Mouse (Mus musculus): ENCODE results near the gene Rerg. TPM values are rescaled to one million over a fixed set of nuclear protein-coding genes. Genes with fewer than 3 reads are reported as not detected.

Rerg gene
- polyA plus RNA-seq, 1 experiment from 2014 or later = 3.6 TPM

DNA sequence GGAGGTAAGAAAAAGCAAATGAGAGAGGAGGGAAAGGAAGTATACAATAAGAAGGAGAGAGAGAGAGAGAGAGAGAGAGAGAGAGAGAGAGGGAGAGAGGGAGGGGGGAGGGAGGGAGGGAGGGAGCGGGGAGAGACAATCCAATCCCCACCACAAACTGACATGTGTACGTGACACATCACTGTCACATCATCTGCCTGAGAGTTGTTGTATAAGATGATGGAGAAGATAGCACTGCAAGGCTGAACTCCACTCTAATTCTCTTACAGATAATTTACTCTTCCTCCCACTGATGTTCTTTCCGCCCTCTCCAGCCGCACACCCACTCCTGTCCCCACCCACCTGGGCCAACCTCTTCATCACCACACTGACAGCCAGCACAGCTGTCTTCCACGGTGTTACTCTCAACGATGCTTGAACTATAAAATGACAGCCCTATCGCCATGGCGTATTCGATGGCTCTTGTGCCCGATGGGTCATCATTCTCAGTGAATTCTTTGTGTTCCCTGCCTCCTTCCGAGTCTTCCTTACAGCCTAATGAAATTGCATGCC is 18.2 kb upstream of the Rerg start:
- DNase-seq (ENCODE audit: low spot score) = no peak
- 80% methylated on average over 11 of the region's 11 CpGs for WGBS
- Histone ChIP-seq H3K27me3 (replicated peaks; ENCODE audit: low read depth, poor library complexity, severe bottlenecking) (no peaks in the 10 kb centered on the region), H3K4me3 (no peak overlapping the region), H3K4me1 (no peaks in the 10 kb centered on the region), H3K27ac (replicated peaks) (no peak overlapping the region), H3K36me3 (replicated peaks) (no peaks in the 10 kb centered on the region), H3K9me3 (no peaks in the 10 kb centered on the region)

DNA sequence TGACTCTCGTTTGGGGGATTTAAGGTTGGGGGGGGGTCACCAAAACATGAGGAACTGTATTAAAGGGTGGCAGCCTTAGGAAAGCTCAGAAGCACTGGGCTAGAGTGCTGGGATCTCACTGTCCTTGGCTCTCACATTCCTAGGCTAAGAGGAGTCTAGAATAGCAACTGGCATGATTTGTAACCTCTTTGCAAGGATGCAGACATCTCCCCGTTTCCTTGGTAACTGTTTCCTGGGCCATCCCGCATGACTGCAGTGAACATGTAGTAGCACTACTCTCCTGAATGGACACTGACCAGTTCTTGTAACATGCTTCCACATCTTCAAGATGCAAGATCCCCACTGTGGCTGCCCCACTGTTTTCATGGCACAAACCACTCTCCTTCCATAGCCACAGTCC is 17.1 kb upstream of the Rerg start:
- Histone ChIP-seq H3K27me3 (replicated peaks; ENCODE audit: low read depth, poor library complexity, severe bottlenecking) (no peaks in the 10 kb centered on the region), H3K4me1 (0 out of 2 replicates have a peak, but pooled peaks cover 2% of the 10 kb centered on the region), H3K27ac (replicated peaks) (no peak overlapping the region), H3K36me3 (replicated peaks) (no peaks in the 10 kb centered on the region), H3K9me3 (no peaks in the 10 kb centered on the region), H3K4me3 (no peak overlapping the region)
- DNase-seq (ENCODE audit: low spot score) = no peak
- 87% methylated on average over 3 of the region's 3 CpGs for WGBS

DNA sequence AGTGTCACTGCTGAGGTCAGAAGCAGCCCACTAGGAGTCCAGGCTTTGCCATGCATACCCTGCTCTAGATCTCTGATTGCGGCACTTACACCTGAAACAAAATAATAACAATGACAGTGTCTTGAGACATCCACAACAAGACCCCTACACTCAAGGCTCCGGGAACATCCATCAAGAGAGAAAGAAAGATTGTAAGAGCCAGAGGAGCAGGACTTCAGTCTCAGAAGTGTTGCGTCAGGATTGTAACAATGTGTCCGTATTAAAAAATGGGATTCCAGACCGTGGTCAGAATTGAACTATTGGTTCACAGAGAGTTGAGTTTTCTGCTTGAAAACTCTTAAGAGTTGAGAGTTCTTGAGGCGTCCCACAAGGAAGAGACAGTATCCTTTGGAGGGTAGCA is 10.3 kb upstream of the Rerg start:
- no peak for DNase-seq (ENCODE audit: low spot score)
- Histone ChIP-seq H3K27ac (replicated peaks) (no peak overlapping the region), H3K4me3 (no peak overlapping the region), H3K27me3 (replicated peaks; ENCODE audit: low read depth, poor library complexity, severe bottlenecking) (no peaks in the 10 kb centered on the region), H3K9me3 (no peaks in the 10 kb centered on the region), H3K36me3 (replicated peaks) (no peaks in the 10 kb centered on the region), H3K4me1 (peaks cover 21% of the 10 kb centered on the region)
- WGBS = 82% methylated on average over 6 of the region's 6 CpGs

DNA sequence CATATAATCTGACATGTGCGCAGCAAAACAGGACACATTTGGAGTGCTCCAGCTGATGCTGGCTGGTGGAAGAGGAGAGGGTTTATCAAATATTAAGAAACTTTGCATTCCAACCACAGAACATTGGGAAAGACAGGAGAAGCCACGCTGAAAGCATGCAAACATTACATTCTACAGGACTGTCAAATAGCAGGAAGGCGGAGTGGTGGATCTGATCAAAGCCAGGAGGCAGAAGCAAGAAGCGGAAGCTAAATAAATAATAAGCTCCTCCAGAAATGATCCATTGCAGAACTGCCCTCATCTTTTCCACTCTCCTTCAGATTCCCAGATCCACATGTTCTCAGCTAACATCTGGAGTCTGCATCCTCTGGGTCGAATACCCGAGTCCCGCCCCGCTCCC is 9.8 kb upstream of the Rerg start:
- peaks cover 21% of the 10 kb centered on the region for H3K4me1 ChIP-seq
- no peak overlapping the region for H3K4me3 ChIP-seq
- no peak overlapping the region for H3K27ac ChIP-seq (replicated peaks)
- no peaks in the 10 kb centered on the region for H3K36me3 ChIP-seq (replicated peaks)
- no peaks in the 10 kb centered on the region for H3K27me3 ChIP-seq (replicated peaks; ENCODE audit: low read depth, poor library complexity, severe bottlenecking)
- no peaks in the 10 kb centered on the region for H3K9me3 ChIP-seq
- 55% methylated on average over 8 of the region's 8 CpGs for WGBS
- no peak for DNase-seq (ENCODE audit: low spot score)

GRCm38 (mm10) chr6:137179026-137179425 is 8.7 kb upstream of the Rerg start:
- no peak for DNase-seq (ENCODE audit: low spot score)
- WGBS = 72% methylated on average over 3 of the region's 3 CpGs
- Histone ChIP-seq H3K27me3 (replicated peaks; ENCODE audit: low read depth, poor library complexity, severe bottlenecking) (no peaks in the 10 kb centered on the region), H3K9me3 (no peaks in the 10 kb centered on the region), H3K27ac (replicated peaks) (no peak overlapping the region), H3K4me1 (peaks cover 21% of the 10 kb centered on the region), H3K4me3 (no peak overlapping the region), H3K36me3 (replicated peaks) (no peaks in the 10 kb centered on the region)

DNA sequence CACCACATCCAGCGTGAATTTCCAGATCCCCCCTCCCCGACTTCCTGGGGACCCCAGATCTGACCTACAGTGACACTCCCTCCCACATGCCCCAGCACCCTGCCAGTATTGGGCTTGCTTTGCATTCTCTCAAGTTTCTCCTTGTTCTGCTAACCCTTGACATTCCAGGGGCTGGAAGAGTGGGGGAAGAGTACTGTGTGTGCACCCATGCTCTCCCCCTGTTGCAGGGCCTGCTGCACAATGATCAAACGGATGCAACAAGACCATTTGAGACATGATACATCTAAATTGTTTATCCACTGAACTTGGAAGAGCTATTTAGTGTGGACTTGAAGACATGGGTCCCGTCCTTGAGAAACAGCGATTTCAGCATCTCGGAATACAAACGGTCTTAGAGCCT is 349 bp upstream of the Rerg start:
- no peaks in the 10 kb centered on the region for H3K9me3 ChIP-seq
- H3K36me3 ChIP-seq (replicated peaks) = no peaks in the 10 kb centered on the region
- peak; percentile 12 for DNase-seq (ENCODE audit: low spot score)
- 38% methylated on average over 7 of the region's 7 CpGs for WGBS
- H3K4me1 ChIP-seq = peaks cover 29% of the 10 kb centered on the region
- H3K27me3 ChIP-seq (replicated peaks; ENCODE audit: low read depth, poor library complexity, severe bottlenecking) = peaks cover 37% of the 10 kb centered on the region
- no peak overlapping the region for H3K27ac ChIP-seq (replicated peaks)
- no peak overlapping the region for H3K4me3 ChIP-seq

GRCm38 (mm10) chr6:137169171-137169968 is 927 bp downstream of the Rerg start:
- Histone ChIP-seq H3K27ac (replicated peaks) (peak overlapping the region; percentile 75), H3K36me3 (replicated peaks) (no peaks in the 10 kb centered on the region), H3K27me3 (replicated peaks; ENCODE audit: low read depth, poor library complexity, severe bottlenecking) (peaks cover 37% of the 10 kb centered on the region), H3K9me3 (no peaks in the 10 kb centered on the region), H3K4me1 (peaks cover 29% of the 10 kb centered on the region), H3K4me3 (peak overlapping the region; percentile 67)
- WGBS = under 1% methylated on average over 53 of the region's 53 CpGs
- peak; percentile 94 for DNase-seq (ENCODE audit: low spot score)

DNA sequence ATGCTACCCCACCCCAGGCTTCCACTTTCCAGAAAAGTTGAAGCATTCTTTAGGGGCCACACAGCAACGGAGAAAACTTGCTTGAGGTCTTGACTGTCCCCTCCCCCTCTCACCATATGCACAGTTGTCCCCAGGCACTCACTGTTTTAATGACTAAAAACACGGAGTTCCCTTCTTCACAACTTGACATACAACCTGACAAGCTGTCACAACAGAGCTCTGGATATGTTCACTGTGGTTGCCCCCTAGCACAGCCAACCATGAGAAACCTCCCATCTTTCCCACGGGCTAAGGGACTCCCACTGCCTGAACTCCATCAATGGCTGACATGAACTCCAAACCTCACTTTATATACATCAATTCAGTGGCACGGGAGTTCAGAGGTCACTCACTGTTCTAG is 3.5 kb downstream of the Rerg start:
- Histone ChIP-seq H3K27ac (replicated peaks) (no peak overlapping the region), H3K4me3 (no peak overlapping the region), H3K9me3 (no peaks in the 10 kb centered on the region), H3K27me3 (replicated peaks; ENCODE audit: low read depth, poor library complexity, severe bottlenecking) (peaks cover 43% of the 10 kb centered on the region), H3K36me3 (replicated peaks) (no peaks in the 10 kb centered on the region), H3K4me1 (peaks cover 29% of the 10 kb centered on the region)
- 45% methylated on average over 4 of the region's 4 CpGs for WGBS
- DNase-seq (ENCODE audit: low spot score) = peak; percentile 29

- DNase-seq (ENCODE audit: low spot score) = no peak
- Histone ChIP-seq H3K36me3 (replicated peaks) (no peaks in the 10 kb centered on the region), H3K27me3 (replicated peaks; ENCODE audit: low read depth, poor library complexity, severe bottlenecking) (peaks cover 20% of the 10 kb centered on the region), H3K4me1 (peaks cover 17% of the 10 kb centered on the region), H3K4me3 (no peak overlapping the region), H3K9me3 (no peaks in the 10 kb centered on the region), H3K27ac (replicated peaks) (no peak overlapping the region)
- WGBS = 62% methylated on average over 10 of the region's 10 CpGs
Observed at GRCm38 (mm10) chr6:137163571-137163970, 6.7 kb downstream of the Rerg start.

DNA sequence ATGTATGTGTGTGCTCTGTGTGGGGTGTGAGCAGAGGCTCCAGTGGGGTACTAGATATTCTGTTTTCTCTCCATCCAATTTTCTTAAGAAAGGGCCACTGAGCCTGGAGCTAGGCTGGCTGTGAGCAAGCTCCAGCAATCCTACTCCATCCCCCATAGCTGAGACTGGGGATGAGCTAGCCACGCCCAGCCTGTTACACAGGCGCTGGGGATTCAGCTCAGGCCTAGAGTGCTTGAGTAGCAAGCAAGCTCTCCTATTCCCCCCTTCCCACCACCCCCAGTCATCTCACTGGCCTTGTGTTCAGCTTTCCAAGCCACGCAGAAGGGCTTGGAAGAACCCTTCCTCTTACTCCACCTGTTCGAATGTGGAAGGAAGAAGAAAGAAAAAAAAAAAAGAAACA is 7.2 kb downstream of the Rerg start:
- Histone ChIP-seq H3K36me3 (replicated peaks) (no peaks in the 10 kb centered on the region), H3K4me1 (peaks cover 17% of the 10 kb centered on the region), H3K27me3 (replicated peaks; ENCODE audit: low read depth, poor library complexity, severe bottlenecking) (peaks cover 15% of the 10 kb centered on the region), H3K4me3 (no peak overlapping the region), H3K27ac (replicated peaks) (no peak overlapping the region), H3K9me3 (no peaks in the 10 kb centered on the region)
- 72% methylated on average over 4 of the region's 4 CpGs for WGBS
- DNase-seq (ENCODE audit: low spot score) = no peak

GRCm38 (mm10) chr6:137162481-137162880 is 7.8 kb downstream of the Rerg start:
- Histone ChIP-seq H3K27ac (replicated peaks) (no peak overlapping the region), H3K9me3 (no peaks in the 10 kb centered on the region), H3K36me3 (replicated peaks) (no peaks in the 10 kb centered on the region), H3K4me3 (no peak overlapping the region), H3K27me3 (replicated peaks; ENCODE audit: low read depth, poor library complexity, severe bottlenecking) (peaks cover 9% of the 10 kb centered on the region; the same call in 1 of the 2 replicates), H3K4me1 (peaks cover 17% of the 10 kb centered on the region)
- WGBS = 94% methylated on average over 7 of the region's 7 CpGs
- DNase-seq (ENCODE audit: low spot score) = no peak

GRCm38 (mm10) chr6:137161491-137162088 is 8.7 kb downstream of the Rerg start:
- Histone ChIP-seq H3K9me3 (no peaks in the 10 kb centered on the region), H3K27ac (replicated peaks) (no peak overlapping the region), H3K4me3 (no peak overlapping the region), H3K36me3 (replicated peaks) (no peaks in the 10 kb centered on the region), H3K27me3 (replicated peaks; ENCODE audit: low read depth, poor library complexity, severe bottlenecking) (peaks cover 6% of the 10 kb centered on the region; the same call in 1 of the 2 replicates), H3K4me1 (peaks cover 9% of the 10 kb centered on the region)
- WGBS = 89% methylated on average over 11 of the region's 11 CpGs
- DNase-seq (ENCODE audit: low spot score) = no peak
